Mouse (Mus musculus): ENCODE results near the gene Plod2. TPM values are rescaled to one million over a fixed set of nuclear protein-coding genes. Genes with fewer than 3 reads are reported as not detected.

Gene Plod2
- polyA plus RNA-seq, 1 experiment from 2014 or later = 21.9 TPM

- Histone ChIP-seq H3K9ac (replicated peaks) (no peak overlapping the region), H3K4me1 (no peaks in the 10 kb centered on the region), H3K27me3 (no peaks in the 10 kb centered on the region), H3K4me2 (replicated peaks) (no peak overlapping the region), H3K27ac (replicated peaks) (no peak overlapping the region), H3K4me3 (no peak overlapping the region), H3K36me3 (no peaks in the 10 kb centered on the region), H3K9me3 (no peaks in the 10 kb centered on the region)
- 78% methylated on average over 8 of the region's 8 CpGs for WGBS
- ATAC-seq (ENCODE audit: low FRiP score, low read depth) = no peak
These were observed 71.2 kb downstream of the Plod2 start for GRCm38 (mm10) chr9:92613206-92613605.

- Histone ChIP-seq H3K27ac (replicated peaks) (no peak overlapping the region), H3K4me1 (no peaks in the 10 kb centered on the region), H3K9ac (replicated peaks) (no peak overlapping the region), H3K4me2 (replicated peaks) (no peak overlapping the region), H3K27me3 (no peaks in the 10 kb centered on the region), H3K4me3 (no peak overlapping the region), H3K9me3 (no peaks in the 10 kb centered on the region), H3K36me3 (no peaks in the 10 kb centered on the region)
- WGBS = 95% methylated on average over 2 of the region's 2 CpGs
- ATAC-seq (ENCODE audit: low FRiP score, low read depth) = no peak
These were observed 74.4 kb downstream of the Plod2 start for GRCm38 (mm10) chr9:92616418-92616817.

GRCm38 (mm10) chr9:92617376-92617775 is 75.4 kb downstream of the Plod2 start:
- Histone ChIP-seq H3K9ac (replicated peaks) (no peak overlapping the region), H3K36me3 (no peaks in the 10 kb centered on the region), H3K9me3 (no peaks in the 10 kb centered on the region), H3K27me3 (no peaks in the 10 kb centered on the region), H3K27ac (replicated peaks) (no peak overlapping the region), H3K4me1 (no peaks in the 10 kb centered on the region), H3K4me2 (replicated peaks) (no peak overlapping the region), H3K4me3 (no peak overlapping the region)
- WGBS = 82% methylated on average over 2 of the region's 2 CpGs
- no peak for ATAC-seq (ENCODE audit: low FRiP score, low read depth)

DNA sequence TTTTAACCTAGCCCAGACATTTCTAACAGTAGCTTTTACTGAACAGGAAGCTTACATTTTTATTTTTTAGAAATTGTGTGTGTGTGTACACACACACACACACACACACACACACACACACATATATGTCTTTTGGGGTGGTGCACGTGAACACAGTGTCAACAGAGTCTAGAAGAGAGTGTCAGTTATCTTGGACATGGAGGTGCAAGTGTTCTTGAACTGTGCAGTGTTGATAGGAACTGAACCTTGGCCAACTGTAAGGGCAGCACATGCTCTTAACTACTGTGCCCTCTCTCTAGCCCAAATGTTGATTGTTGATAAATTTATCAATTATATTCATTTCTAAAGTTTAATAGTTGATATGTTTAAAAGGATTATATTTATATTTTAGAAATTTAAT is 78.1 kb downstream of the Plod2 start:
- no peaks in the 10 kb centered on the region for H3K36me3 ChIP-seq
- 76% methylated on average over 1 of the region's 1 CpGs for WGBS
- ATAC-seq (ENCODE audit: low FRiP score, low read depth) = no peak

DNA sequence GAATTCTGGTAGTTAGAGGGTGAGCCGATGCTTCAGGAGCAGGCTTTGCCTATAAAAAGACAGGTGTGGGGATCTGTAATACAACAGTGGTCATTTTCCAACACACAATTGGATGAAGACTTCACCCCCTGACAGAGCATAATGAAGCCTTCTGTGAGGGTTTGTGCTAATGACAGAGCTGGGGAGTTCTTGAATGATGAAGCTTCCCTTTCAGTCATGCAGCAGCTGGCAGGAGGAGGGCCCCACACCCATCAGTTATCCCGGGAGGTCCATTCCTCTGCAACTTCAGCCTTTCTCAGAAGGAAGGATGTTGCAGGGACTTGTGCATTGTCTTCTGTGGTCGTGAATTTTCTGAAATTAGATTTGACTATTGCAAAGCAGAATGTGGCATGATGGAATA is 79.2 kb downstream of the Plod2 start:
- H3K9me3 ChIP-seq = no peaks in the 10 kb centered on the region
- 76% methylated on average over 3 of the region's 3 CpGs for WGBS
- H3K4me1 ChIP-seq = no peaks in the 10 kb centered on the region
- H3K9ac ChIP-seq (replicated peaks) = no peak overlapping the region
- no peaks in the 10 kb centered on the region for H3K36me3 ChIP-seq
- H3K27ac ChIP-seq (replicated peaks) = no peak overlapping the region
- no peaks in the 10 kb centered on the region for H3K27me3 ChIP-seq
- H3K4me3 ChIP-seq = no peak overlapping the region
- H3K4me2 ChIP-seq (replicated peaks) = no peak overlapping the region
- ATAC-seq (ENCODE audit: low FRiP score, low read depth) = no peak

More for the DNA sequence above, 78.1 kb downstream of the Plod2 start:
- Histone ChIP-seq H3K9ac (replicated peaks) (no peak overlapping the region), H3K4me3 (no peak overlapping the region), H3K27ac (replicated peaks) (no peak overlapping the region), H3K27me3 (no peaks in the 10 kb centered on the region), H3K4me2 (replicated peaks) (no peak overlapping the region), H3K9me3 (no peaks in the 10 kb centered on the region), H3K4me1 (no peaks in the 10 kb centered on the region)

DNA sequence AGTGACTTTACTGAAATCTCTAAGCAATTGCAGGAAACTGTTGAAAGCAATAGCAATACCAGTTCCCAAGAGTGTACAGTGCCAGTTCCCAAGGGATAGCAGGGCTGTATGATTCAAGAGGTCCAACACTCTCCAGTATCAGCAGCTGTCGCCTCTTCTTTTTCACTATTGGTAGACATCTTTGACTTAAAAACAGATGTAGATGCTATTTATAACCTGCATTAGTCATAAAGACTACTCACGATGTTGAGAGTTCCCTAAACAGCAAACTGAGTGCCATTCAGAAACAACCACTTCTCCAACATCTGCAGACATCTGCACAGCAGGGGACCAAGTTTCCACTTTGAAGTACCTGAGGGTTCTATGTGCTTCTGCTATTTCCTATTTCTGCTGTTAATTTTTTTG is 79.9 kb downstream of the Plod2 start:
- no peaks in the 10 kb centered on the region for H3K27me3 ChIP-seq
- H3K36me3 ChIP-seq = no peaks in the 10 kb centered on the region
- no peaks in the 10 kb centered on the region for H3K4me1 ChIP-seq
- H3K4me3 ChIP-seq = no peak overlapping the region
- no peak overlapping the region for H3K27ac ChIP-seq (replicated peaks)
- no peak for ATAC-seq (ENCODE audit: low FRiP score, low read depth)
- WGBS = 72% methylated on average over 2 of the region's 2 CpGs
- no peak overlapping the region for H3K4me2 ChIP-seq (replicated peaks)
- H3K9ac ChIP-seq (replicated peaks) = no peak overlapping the region
- no peaks in the 10 kb centered on the region for H3K9me3 ChIP-seq

- Histone ChIP-seq H3K27ac (replicated peaks) (no peak overlapping the region), H3K9ac (replicated peaks) (no peak overlapping the region), H3K36me3 (no peaks in the 10 kb centered on the region), H3K9me3 (no peaks in the 10 kb centered on the region), H3K4me3 (no peak overlapping the region), H3K4me2 (replicated peaks) (no peak overlapping the region), H3K27me3 (no peaks in the 10 kb centered on the region), H3K4me1 (no peaks in the 10 kb centered on the region)
- 88% methylated on average over 3 of the region's 3 CpGs for WGBS
- ATAC-seq (ENCODE audit: low FRiP score, low read depth) = no peak
These were observed 92.8 kb downstream of the Plod2 start for GRCm38 (mm10) chr9:92634792-92635191.

- no peaks in the 10 kb centered on the region for H3K36me3 ChIP-seq
- no peak overlapping the region for H3K27ac ChIP-seq (replicated peaks)
- H3K4me3 ChIP-seq = no peak overlapping the region
- no peaks in the 10 kb centered on the region for H3K9me3 ChIP-seq
- no peak overlapping the region for H3K4me2 ChIP-seq (replicated peaks)
- no peaks in the 10 kb centered on the region for H3K27me3 ChIP-seq
- H3K4me1 ChIP-seq = no peaks in the 10 kb centered on the region
- ATAC-seq (ENCODE audit: low FRiP score, low read depth) = no peak
- H3K9ac ChIP-seq (replicated peaks) = no peak overlapping the region
- 91% methylated on average over 6 of the region's 6 CpGs for WGBS
These were observed 97.3 kb downstream of the Plod2 start for GRCm38 (mm10) chr9:92639200-92639897.

GRCm38 (mm10) chr9:92641717-92642116 is 99.7 kb downstream of the Plod2 start:
- Histone ChIP-seq H3K9ac (replicated peaks) (no peak overlapping the region), H3K27me3 (no peaks in the 10 kb centered on the region), H3K36me3 (no peaks in the 10 kb centered on the region), H3K4me3 (no peak overlapping the region), H3K9me3 (no peaks in the 10 kb centered on the region), H3K27ac (replicated peaks) (no peak overlapping the region), H3K4me1 (no peaks in the 10 kb centered on the region), H3K4me2 (replicated peaks) (no peak overlapping the region)
- ATAC-seq (ENCODE audit: low FRiP score, low read depth) = no peak
- WGBS = 90% methylated on average over 1 of the region's 1 CpGs

Other genes with a start within 250 kb of the Plod2 start
- not detected in 2 replicates for gene 1700057G04Rik, start 232.8 kb upstream of the Plod2 start, polyA plus RNA-seq (2016; fragmentation: Nextera tagmentation; extraction: Ambion mirVana)
- 1.0 and 1.3 TPM in 2 replicates for gene Plscr4, start 84.8 kb upstream of the Plod2 start, polyA plus RNA-seq (2016; fragmentation: Nextera tagmentation; extraction: Ambion mirVana)

Data from midbrain, embryonic 12.5 days (tissue).